Mouse (Mus musculus) right cerebral cortex, postnatal 4 days (tissue): ENCODE measurements around the gene Mypn.

Source experiments
- DNase-seq: peaks from one replicate; pipeline ENCODE4 v3.0.0-alpha.2; 2022

Mypn gene

DNA sequence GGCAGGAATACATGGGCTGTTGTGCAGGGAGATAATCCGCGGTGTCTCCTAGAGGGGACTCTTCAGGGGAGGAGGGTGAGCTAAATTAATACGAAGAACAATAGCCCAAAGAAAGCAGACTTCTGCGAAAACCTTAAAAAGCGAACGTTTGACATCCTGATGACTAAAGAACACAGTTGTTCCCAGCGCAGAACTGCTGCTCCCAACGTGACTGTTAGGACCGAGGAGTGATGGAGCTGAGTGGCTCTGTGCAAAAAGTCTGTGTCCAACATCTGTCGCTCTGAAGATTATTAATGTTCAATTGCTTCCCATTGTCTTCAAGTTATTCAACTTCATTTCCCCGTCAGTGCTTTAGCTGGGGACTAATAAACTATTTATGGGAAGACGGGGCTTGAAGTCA, 105.6 kb downstream of the Mypn start:
- DNase-seq, result no peak

DNA sequence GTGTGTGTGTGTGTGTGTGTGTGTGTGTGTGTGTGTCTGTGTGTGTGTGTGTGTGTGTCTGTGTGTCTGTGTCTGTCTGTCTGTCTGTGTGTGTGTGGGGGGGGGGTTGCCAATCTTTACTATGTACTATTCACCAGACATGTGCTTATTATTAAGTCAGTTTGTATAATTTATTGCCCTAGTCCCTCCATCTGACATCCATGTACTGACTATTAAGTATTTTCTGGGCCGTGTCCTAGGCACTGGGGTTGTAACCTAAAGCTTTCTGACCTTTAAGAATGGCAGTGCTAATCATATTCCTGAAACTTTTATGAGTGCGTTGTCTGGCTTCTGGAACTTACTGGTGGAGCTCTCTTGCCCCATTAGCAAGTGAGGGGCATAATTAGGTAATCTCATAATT, 107.0 kb downstream of the Mypn start:
- no peak for DNase-seq

DNA sequence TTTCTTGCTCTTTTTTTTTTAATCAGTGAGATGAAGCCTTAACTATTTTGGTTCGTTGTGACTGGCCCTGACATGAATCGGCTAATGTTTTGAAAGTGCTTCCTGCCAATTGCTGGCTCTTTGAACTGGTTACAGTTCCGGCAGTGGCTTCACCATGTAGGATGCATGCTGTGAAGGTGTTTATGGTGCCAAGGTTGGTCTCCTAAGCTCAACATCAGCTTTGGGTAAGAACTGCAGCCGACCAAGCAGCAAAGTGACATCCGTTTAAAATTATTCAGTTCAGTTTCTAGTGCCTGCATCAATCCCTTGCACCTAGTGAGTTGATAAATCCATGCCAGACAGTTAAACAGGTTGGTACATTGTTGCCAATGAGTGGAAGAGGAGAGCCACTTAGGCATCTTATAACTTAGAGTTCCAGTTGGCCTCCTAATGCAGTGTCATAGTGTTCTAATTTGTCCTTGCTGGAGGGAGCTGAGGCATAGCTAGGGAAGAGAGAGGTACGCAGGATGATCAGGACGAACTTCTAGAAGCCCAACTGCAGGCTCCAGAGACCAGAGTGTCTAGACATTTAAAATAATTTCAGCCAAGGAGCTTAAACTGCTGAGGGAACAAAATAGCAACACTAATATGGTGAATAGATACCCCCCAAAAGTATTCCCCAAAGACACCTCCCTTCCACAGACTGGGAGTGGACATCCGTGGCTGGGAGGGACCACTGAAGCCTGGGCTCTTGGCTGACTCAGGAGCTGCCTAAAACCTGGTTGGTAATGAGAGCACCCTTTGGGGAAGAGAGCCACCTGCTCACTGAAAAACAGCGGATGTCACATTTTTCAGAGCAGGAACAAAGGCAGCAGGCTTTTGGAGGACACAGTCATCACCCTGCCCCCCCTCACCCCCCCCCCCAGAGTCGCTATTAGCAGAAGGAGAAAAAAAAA, 110.9 kb downstream of the Mypn start:
- no peak for DNase-seq

DNA sequence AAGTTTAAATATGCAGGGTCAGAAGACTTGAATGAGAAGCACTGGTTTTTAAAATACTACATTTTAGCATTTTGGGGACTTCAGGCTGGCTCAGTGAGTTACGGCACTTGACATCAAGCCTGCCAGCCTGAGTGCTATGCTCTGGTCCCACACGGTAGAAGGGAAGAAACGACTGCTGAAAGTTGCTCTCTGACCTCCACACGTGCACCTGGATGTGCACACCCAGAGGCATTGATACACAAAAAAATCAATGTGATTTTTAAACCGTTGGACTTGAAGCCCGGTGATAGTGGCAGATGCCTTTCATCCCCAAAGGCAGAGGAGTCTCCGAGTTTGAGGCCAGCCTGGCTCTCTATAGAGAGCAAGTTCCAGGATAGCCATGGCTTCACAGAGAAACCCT, 111.8 kb downstream of the Mypn start:
- no peak for DNase-seq

DNA sequence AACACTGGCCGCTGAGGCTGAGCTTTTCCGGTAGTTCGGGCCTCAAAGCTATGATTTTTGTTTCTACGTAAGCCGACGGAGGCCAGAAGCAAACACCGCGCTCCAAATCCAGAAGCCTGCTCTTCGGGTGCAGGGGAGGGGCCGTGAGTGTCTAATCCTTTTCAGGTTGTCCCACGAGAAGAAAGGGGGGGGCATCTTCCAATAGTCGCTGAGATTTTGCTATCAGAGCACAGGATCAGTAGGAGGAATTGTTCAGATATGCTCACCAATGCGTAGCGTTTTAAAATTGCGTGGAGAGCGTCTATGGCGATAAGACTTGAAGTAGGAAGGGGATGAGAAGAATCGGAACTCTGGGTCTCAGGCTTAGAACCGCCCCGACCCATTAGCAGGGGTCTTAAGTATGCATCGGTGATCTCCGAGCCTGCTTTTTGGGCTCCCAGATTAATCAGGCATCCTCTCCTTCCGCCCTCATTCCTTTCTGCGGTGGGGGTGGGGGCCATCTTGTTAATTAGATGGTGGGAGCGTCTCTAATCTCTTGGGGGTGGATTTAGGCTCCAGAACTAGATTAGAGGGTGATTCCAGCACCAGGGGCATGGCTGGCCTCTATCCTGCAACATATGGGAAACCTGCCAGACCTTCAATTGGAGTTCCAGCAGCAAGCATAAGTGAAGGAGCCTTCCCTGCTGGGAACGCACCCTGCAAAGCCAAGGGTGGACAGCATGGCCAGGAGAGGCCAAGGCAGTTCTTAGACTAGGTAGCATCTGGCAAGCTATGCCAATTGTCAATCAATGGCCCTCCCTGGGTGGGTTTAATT, 113.8 kb downstream of the Mypn start:
- peak; percentile 11 for DNase-seq

DNA sequence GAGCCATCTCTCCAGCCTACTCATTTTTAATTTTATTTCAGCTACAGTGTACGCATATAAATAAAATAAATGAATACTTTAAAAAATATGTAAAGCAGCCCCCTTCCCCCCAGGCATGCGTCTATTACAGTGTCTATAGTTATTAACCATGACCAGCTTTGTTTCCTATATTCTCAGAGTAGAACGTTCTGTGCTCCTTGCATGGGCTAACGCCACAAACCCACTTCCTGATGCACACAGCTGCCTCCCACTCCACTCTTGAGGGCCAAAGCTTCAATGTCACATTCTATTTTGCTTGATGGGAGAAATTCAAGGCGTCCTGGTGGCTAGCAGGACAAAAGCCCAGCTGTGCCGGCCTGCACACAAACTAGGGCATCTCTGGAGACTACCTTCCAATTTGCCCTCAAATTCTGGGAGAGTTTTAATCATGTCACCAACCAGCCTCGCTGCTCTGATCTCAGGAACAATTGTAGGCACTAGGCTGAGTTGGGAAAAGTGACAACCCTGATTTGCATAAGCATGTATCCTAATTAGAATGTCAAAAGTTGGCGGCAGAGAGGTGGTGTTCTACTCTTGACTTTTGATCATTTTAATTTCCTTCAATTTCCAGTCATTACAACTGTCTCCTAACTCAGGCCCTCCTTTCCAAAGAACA, 114.5 kb downstream of the Mypn start:
- no peak for DNase-seq

DNA sequence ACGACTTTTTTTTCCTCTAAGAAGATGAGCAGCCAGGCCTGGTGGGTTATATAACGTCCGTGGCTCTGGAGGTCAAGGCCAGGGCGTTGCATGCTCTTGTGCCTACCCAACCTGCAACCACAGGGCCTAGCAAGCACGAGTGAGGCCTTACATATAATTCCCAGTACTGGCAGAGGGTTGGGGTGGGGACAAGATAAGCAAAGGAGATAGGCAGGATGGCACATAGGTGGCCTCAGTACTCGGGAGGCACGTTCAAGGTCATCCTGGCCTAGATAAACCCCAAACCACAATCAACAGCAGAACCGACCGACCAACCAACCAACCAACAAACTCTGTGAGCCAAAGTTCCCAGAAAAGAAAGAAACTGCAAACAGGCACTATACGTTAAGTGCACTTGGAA, 117.4 kb downstream of the Mypn start:
- no peak for DNase-seq

DNA sequence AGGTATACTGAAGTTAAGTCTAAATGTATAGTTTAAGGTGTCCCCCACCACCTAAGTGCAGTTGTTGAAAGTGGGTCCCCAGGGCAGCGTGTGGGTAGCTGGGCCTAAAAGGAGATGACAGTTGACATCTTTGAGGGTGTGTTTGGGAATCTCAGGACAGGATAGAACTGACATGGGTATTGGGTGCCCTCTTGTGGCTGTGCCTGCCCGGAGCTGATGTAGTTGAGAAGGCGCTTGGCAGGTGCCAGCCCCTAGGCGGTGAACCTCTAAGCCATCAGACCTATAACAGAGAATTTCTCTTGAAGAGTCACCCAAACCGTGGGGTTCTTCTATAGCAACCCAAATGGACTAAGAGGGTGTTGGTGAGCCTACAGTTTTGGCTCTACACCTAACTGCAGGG, 137.8 kb downstream of the Mypn start:
- peak; percentile 77 for DNase-seq
